Mouse (Mus musculus): Measurements from ENCODE around the gene Gm20888.
"Not testable (repeated sequence)": the region's sequence is repeated elsewhere in the genome, so short reads cannot be mapped to it uniquely, and the experiment has no call there.

Gene Gm20888

DNA sequence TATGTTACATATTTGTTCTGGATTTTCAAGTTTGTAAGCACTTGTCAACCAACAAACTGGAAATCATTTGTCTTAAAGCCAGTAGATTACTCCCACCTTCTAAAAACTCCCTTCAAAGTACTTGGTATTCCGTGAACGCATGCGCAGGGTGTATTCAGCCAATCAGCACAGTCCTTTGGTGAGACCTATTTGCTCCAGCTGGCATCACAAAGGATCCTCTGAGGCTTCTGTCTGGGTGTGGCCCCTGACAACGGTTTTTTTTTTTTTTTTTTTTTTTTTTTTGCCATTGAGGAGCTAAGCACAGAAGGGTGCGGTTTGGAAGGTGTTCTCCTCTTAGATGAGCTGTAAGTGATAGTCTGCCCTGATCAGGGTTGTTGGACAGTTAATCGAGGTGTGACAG, at the start of gene Gm20888:
Gene Gm20888 (plus strand): TSS at position 301 of the 400 bp plus-strand sequence.
- not testable (repeated sequence) for DNase-seq (ENCODE audit: low spot score in 2 of 2)
